8 mouse cellular contexts compared by ENCODE assay signal in the genomic region with DNA sequence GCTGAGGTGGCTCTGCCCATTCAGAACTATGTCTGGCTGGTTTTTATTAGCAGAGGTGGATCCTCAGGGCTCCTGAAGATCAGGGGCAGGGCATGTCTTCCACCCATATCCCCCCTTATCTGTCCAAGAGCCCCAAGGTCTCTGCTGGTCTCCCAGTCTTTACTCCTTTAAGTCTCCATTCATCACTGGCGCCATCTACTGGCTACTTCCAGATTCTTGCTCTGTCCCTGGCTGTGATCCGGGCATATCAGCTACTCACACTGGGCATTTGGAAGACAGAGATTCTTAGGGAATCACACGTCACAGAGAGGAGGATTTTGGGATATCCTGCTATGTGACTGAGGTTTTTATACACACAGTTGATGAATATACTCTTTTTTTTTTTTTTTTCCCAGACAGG. TPM values are rescaled to one million over a fixed set of nuclear protein-coding genes. Genes with fewer than 3 reads are reported as not detected.
DNase-seq lines count a peak whose midpoint lies in the region; ATAC-seq and TF ChIP-seq lines count a peak whose summit lies in the region.

No protein-coding gene starts in this region.

- H3K4me2 ChIP-seq in midbrain, embryonic 11.5 days = no peak overlapping the region
- no peak overlapping the region for H3K4me2 ChIP-seq in midbrain, embryonic 16.5 days (ENCODE audit: low read length)
- no peak overlapping the region for H3K4me2 ChIP-seq in embryonic facial prominence, embryonic 11.5 days (ENCODE audit: low read depth, low read length)
- H3K4me2 ChIP-seq in liver, embryonic 14.5 days (ENCODE audit: low read depth) = no peak overlapping the region

- H3K36me3 ChIP-seq in midbrain, embryonic 11.5 days (ENCODE audit: control insufficient read depth, insufficient read depth, low read length) = no peaks in the 10 kb centered on the region
- no peaks in the 10 kb centered on the region for H3K36me3 ChIP-seq in midbrain, embryonic 16.5 days (ENCODE audit: control insufficient read depth, insufficient read depth, low read length)
- H3K36me3 ChIP-seq in embryonic facial prominence, embryonic 11.5 days (replicated peaks; ENCODE audit: control insufficient read depth, insufficient read depth, low read depth, low read length) = no peaks in the 10 kb centered on the region
- no peaks in the 10 kb centered on the region for H3K36me3 ChIP-seq in kidney, adult 2 months (ENCODE audit: control insufficient read depth, insufficient read depth, low read length)
- no peaks in the 10 kb centered on the region for H3K36me3 ChIP-seq in liver, embryonic 14.5 days (replicated peaks; ENCODE audit: control insufficient read depth, insufficient read depth, low read depth)

- H3K9ac ChIP-seq in midbrain, embryonic 11.5 days (ENCODE audit: low read length) = no peak overlapping the region
- H3K9ac ChIP-seq in midbrain, embryonic 16.5 days (ENCODE audit: low read depth, low read length) = no peak overlapping the region
- H3K9ac ChIP-seq in embryonic facial prominence, embryonic 11.5 days (replicated peaks; ENCODE audit: low read length) = no peak overlapping the region
- no peak overlapping the region for H3K9ac ChIP-seq in liver, embryonic 14.5 days (replicated peaks)

- peak; percentile 77 for TF ChIP-seq CTCF in kidney, adult 2 months (conservative IDR thresholded peaks at IDR 0.05; ENCODE audit: insufficient read depth, insufficient read length, low read depth, low read length)
- peak; percentile 85 for TF ChIP-seq CTCF in liver, embryonic 14.5 days (IDR thresholded peaks at IDR 0.05; ENCODE audit: low read depth)

- H3K27ac ChIP-seq in midbrain, embryonic 11.5 days (ENCODE audit: low read depth, low read length) = no peak overlapping the region
- H3K27ac ChIP-seq in midbrain, embryonic 16.5 days (ENCODE audit: low read length) = no peak overlapping the region
- no peak overlapping the region for H3K27ac ChIP-seq in embryonic facial prominence, embryonic 11.5 days (replicated peaks; ENCODE audit: low read depth, low read length)
- no peak overlapping the region for H3K27ac ChIP-seq in kidney, adult 2 months (ENCODE audit: insufficient read depth, low read depth, low read length)
- H3K27ac ChIP-seq in liver, embryonic 14.5 days = no peak overlapping the region

- TF ChIP-seq POLR2A in kidney, adult 2 months (IDR thresholded peaks at IDR 0.05; ENCODE audit: low read depth, low read length) = no peak

- no peaks in the 10 kb centered on the region; the same call in 1 of the 2 replicates for H3K4me1 ChIP-seq in midbrain, embryonic 11.5 days (ENCODE audit: control insufficient read depth, insufficient read depth, low read length)
- no peaks in the 10 kb centered on the region; the same call in 1 of the 2 replicates for H3K4me1 ChIP-seq in midbrain, embryonic 16.5 days (ENCODE audit: control insufficient read depth, insufficient read depth, low read length)
- H3K4me1 ChIP-seq in embryonic facial prominence, embryonic 11.5 days (ENCODE audit: control insufficient read depth, insufficient read depth, low read length) = no peaks in the 10 kb centered on the region
- no peaks in the 10 kb centered on the region for H3K4me1 ChIP-seq in kidney, adult 2 months (ENCODE audit: control insufficient read depth, insufficient read depth, low read length)
- H3K4me1 ChIP-seq in liver, embryonic 14.5 days (replicated peaks; ENCODE audit: control insufficient read depth in 2 of 2, insufficient read depth in 2 of 2, low read length in 1 of 2) = peaks cover 3 to 6% of the 10 kb centered on the region in 2 experiments; a peak in 3 of 4 replicates

- WGBS in midbrain, embryonic 11.5 days = 22% methylated on average over 3 of the region's 3 CpGs
- 23% methylated on average over 3 of the region's 3 CpGs for WGBS in midbrain, embryonic 16.5 days
- 23% methylated on average over 3 of the region's 3 CpGs for WGBS in embryonic facial prominence, embryonic 11.5 days
- 14% methylated on average over 3 of the region's 3 CpGs for WGBS in kidney, adult 2 months
- 6% methylated on average over 3 of the region's 3 CpGs for WGBS in liver, embryonic 14.5 days (ENCODE audit: insufficient replicate concordance)

- no peak for TF ChIP-seq EP300 in liver, embryonic 14.5 days (IDR thresholded peaks at IDR 0.05; ENCODE audit: low read depth)

- ATAC-seq in midbrain, embryonic 11.5 days (ENCODE audit: low FRiP score) = no peak
- no peak for ATAC-seq in midbrain, embryonic 16.5 days
- no peak for ATAC-seq in embryonic facial prominence, embryonic 11.5 days (replicated peaks; ENCODE audit: insufficient number of reproducible peaks, low FRiP score, low TSS enrichment, low read depth)
- peak; percentile 47; the same call in 1 of the 2 replicates for ATAC-seq in liver, embryonic 14.5 days (ENCODE audit: insufficient read depth)

- peaks cover 3% of the 10 kb centered on the region; the same call in 1 of the 2 replicates for H3K27me3 ChIP-seq in midbrain, embryonic 11.5 days (ENCODE audit: control insufficient read depth, insufficient read depth, low read length)
- peaks cover 3% of the 10 kb centered on the region; the same call in 1 of the 2 replicates for H3K27me3 ChIP-seq in midbrain, embryonic 16.5 days (ENCODE audit: control insufficient read depth, insufficient read depth, low read depth, low read length)
- H3K27me3 ChIP-seq in embryonic facial prominence, embryonic 11.5 days (ENCODE audit: control insufficient read depth, insufficient read depth, low read length) = no peaks in the 10 kb centered on the region; the same call in 1 of the 2 replicates
- H3K27me3 ChIP-seq in kidney, adult 2 months (replicated peaks; ENCODE audit: control insufficient read depth, insufficient read depth, low read length) = no peaks in the 10 kb centered on the region
- no peaks in the 10 kb centered on the region; the same call in none of the 2 replicates for H3K27me3 ChIP-seq in liver, embryonic 14.5 days (ENCODE audit: control insufficient read depth, insufficient read depth, low read length)

- H3K9me3 ChIP-seq in midbrain, embryonic 11.5 days (ENCODE audit: control insufficient read depth, low read length) = no peaks in the 10 kb centered on the region
- no peaks in the 10 kb centered on the region for H3K9me3 ChIP-seq in midbrain, embryonic 16.5 days (replicated peaks; ENCODE audit: control insufficient read depth, low read length, poor library complexity, severe bottlenecking)
- no peaks in the 10 kb centered on the region for H3K9me3 ChIP-seq in embryonic facial prominence, embryonic 11.5 days (replicated peaks; ENCODE audit: control insufficient read depth, low read length)
- no peaks in the 10 kb centered on the region for H3K9me3 ChIP-seq in liver, embryonic 14.5 days (ENCODE audit: control insufficient read depth, low read length)

- peak; percentile 94 for DNase-seq in midbrain, embryonic 11.5 days (ENCODE audit: low spot score, missing footprints)
- DNase-seq in adrenal gland, postnatal 25 days = peak; percentile 70
- DNase-seq in embryonic facial prominence, embryonic 11.5 days (ENCODE audit: low spot score) = peak; percentile 75
- peak; percentile 73 for DNase-seq in kidney, adult 2 months
- peak; percentile 41 to 67 (median 53) for DNase-seq in liver, embryonic 14.5 days (ENCODE audit: low read depth in 3 of 3, low spot score in 3 of 3)
- peak; percentile 86 for DNase-seq in retina, embryonic 14.5 days (ENCODE audit: low spot score)
- DNase-seq in Muller cell, postnatal 12 days (ENCODE audit: inconsistent ontology term) = no peak

- no peak overlapping the region for H3K4me3 ChIP-seq in midbrain, embryonic 11.5 days (ENCODE audit: low read depth, low read length)
- H3K4me3 ChIP-seq in midbrain, embryonic 16.5 days (ENCODE audit: low read depth, low read length) = no peak overlapping the region
- no peak overlapping the region for H3K4me3 ChIP-seq in embryonic facial prominence, embryonic 11.5 days (ENCODE audit: low read depth, low read length)
- H3K4me3 ChIP-seq in kidney, adult 2 months (ENCODE audit: insufficient read depth, low read depth, low read length) = no peak overlapping the region
- H3K4me3 ChIP-seq in liver, embryonic 14.5 days (ENCODE audit: insufficient read depth in 1 of 2, low read depth in 2 of 2, low read length in 2 of 2) = no peak overlapping the region

RNA-seq across cellular contexts. Expression of gene Syf2, which starts 25.6 kb away (rescaled TPM):
- 76.7 and 79.4 TPM in 2 replicates for polyA plus RNA-seq in midbrain, embryonic 11.5 days (2014; fragmentation: Nextera tagmentation; extraction: Ambion mirVana)
- 61.9 and 64.7 TPM in 2 replicates for polyA plus RNA-seq in midbrain, embryonic 16.5 days (2015; fragmentation: Nextera tagmentation; extraction: Ambion mirVana)
- 109 TPM in 2 replicates for total RNA-seq in adrenal gland, postnatal 25 days (2021)
- 69.5 and 79.5 TPM in 2 replicates for polyA plus RNA-seq in embryonic facial prominence, embryonic 11.5 days (2014; fragmentation: Nextera tagmentation; extraction: Ambion mirVana)
- 25.5 and 34.3 TPM in 2 replicates for polyA plus RNA-seq in kidney, adult 2 months (2012; rRNA removed)
- 21.9 and 42.9 TPM in 2 replicates for polyA plus RNA-seq in liver, embryonic 14.5 days (2012; rRNA removed)
- 52.6 and 56.0 TPM in 2 replicates for polyA plus RNA-seq in liver, embryonic 14.5 days (2014; fragmentation: Nextera tagmentation; extraction: Ambion mirVana)

RNA-seq across cellular contexts. Expression of gene Rsrp1, which starts 32.9 kb away (rescaled TPM):
- 352 and 403 TPM in 2 replicates for polyA plus RNA-seq in midbrain, embryonic 11.5 days (2014; fragmentation: Nextera tagmentation; extraction: Ambion mirVana)
- polyA plus RNA-seq in midbrain, embryonic 16.5 days (2015; fragmentation: Nextera tagmentation; extraction: Ambion mirVana) = 576 and 581 TPM in 2 replicates
- 603 and 640 TPM in 2 replicates for total RNA-seq in adrenal gland, postnatal 25 days (2021)
- polyA plus RNA-seq in embryonic facial prominence, embryonic 11.5 days (2014; fragmentation: Nextera tagmentation; extraction: Ambion mirVana) = 351 and 368 TPM in 2 replicates
- 172 and 319 TPM in 2 replicates for polyA plus RNA-seq in kidney, adult 2 months (2012; rRNA removed)
- 228 and 239 TPM in 2 replicates for polyA plus RNA-seq in liver, embryonic 14.5 days (2012; rRNA removed)
- polyA plus RNA-seq in liver, embryonic 14.5 days (2014; fragmentation: Nextera tagmentation; extraction: Ambion mirVana) = 151 and 161 TPM in 2 replicates

RNA-seq across cellular contexts. Expression of gene Tmem50a, which starts 41.5 kb away (rescaled TPM):
- 156 TPM in 2 replicates for polyA plus RNA-seq in midbrain, embryonic 11.5 days (2014; fragmentation: Nextera tagmentation; extraction: Ambion mirVana)
- polyA plus RNA-seq in midbrain, embryonic 16.5 days (2015; fragmentation: Nextera tagmentation; extraction: Ambion mirVana) = 237 and 253 TPM in 2 replicates
- 337 and 444 TPM in 2 replicates for total RNA-seq in adrenal gland, postnatal 25 days (2021)
- polyA plus RNA-seq in embryonic facial prominence, embryonic 11.5 days (2014; fragmentation: Nextera tagmentation; extraction: Ambion mirVana) = 148 and 151 TPM in 2 replicates
- 90.1 and 115 TPM in 2 replicates for polyA plus RNA-seq in kidney, adult 2 months (2012; rRNA removed)
- 44.2 and 50.8 TPM in 2 replicates for polyA plus RNA-seq in liver, embryonic 14.5 days (2012; rRNA removed)
- polyA plus RNA-seq in liver, embryonic 14.5 days (2014; fragmentation: Nextera tagmentation; extraction: Ambion mirVana) = 59.5 and 65.1 TPM in 2 replicates
